Mouse (Mus musculus) bone marrow, adult 2 months (tissue): ENCODE measurements around the gene Selenoh.

Experiments used
- CTCF ChIP-seq: fragments of 200-500 bp; IDR thresholded peaks from 2 replicates; pipeline ENCODE4 v1.5.1; 2011; ENCODE audit warnings: low read length, control low read depth; ENCODE audit not compliant: control insufficient read depth, insufficient read depth
- POLR2A ChIP-seq: fragments of 200-500 bp; IDR thresholded peaks from 2 replicates; pipeline ENCODE4 v1.6.1; 2011; ENCODE audit warnings: low read depth, mild to moderate bottlenecking, control low read depth, low read length, borderline replicate concordance; ENCODE audit not compliant: control insufficient read depth

DNA sequence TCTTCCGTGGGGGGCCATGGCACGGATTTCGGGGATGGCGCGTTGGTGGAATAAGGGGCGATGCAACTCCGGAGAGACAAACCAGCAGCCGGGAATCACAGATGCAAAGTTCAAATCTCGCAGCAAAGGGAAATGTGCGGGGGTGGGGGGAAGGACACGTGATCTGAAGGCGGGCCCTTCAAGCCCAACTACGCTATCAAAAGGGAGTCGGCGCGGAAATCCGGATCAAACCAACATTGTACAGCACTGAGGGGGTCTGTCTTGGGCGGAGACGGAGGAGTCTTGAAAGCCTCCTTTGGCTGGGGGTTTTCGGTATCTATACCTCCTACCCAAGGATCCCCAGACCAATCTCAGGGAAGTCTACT lies at the start of gene Selenoh:
- TF ChIP-seq POLR2A: 0 out of 2 replicates have a peak, but pooled peaks have one; percentile 5
- TF ChIP-seq CTCF: no peak
